Mouse (Mus musculus) Patski (cell line): Measurements from ENCODE around the gene 1810010D01Rik. TPM values are rescaled to one million over a fixed set of nuclear protein-coding genes. Genes with fewer than 3 reads are reported as not detected.

Experiments
- ATAC-seq: fragments of 100-300 bp; one replicate; pipeline ENCODE4 v1.8.0; 2021
- CTCF ChIA-PET: fragments of 350-600 bp; sonication (Branson Sonifier 250); formaldehyde crosslinking; loops from one replicate; lab custom pipeline; 2022; ENCODE audit warnings: inconsistent platforms; lab: Charles Lee
- POLR2A ChIA-PET: fragments of 350-600 bp; sonication (Branson Sonifier 250); formaldehyde crosslinking; loops from one replicate; lab custom pipeline; 2022; ENCODE audit warnings: antibody characterized with exemption, inconsistent platforms; lab: Charles Lee
- DNase-seq: peaks from one replicate; pipeline ENCODE4 v3.0.0-alpha.2; 2011; ENCODE audit warnings: low read depth, low spot score
- H3K27me3 ChIP-seq: fragments of 371-371 bp; one replicate; pipeline ENCODE4 v1.5.1; 2021
- CTCF ChIP-seq: fragments of 100-300 bp; IDR thresholded peaks from one replicate; pipeline ENCODE4 v1.5.1; 2021
- in situ Hi-C: fragments of 300-500 bp; cut with MboI; formaldehyde crosslinking; loops from 3 replicates; pipeline ENCODE4 v1.11.1; 2018; ENCODE audit warnings: low pct_unique_long_range_greater_than_20kb, mixed read lengths
- polyA plus RNA-seq: library from polyadenylated mRNA; unstranded; gene quantifications from one replicate; pipeline ENCODE4 v1.2.3, GENCODE M21; 2021

1810010D01Rik gene
- not detected for polyA plus RNA-seq

DNA sequence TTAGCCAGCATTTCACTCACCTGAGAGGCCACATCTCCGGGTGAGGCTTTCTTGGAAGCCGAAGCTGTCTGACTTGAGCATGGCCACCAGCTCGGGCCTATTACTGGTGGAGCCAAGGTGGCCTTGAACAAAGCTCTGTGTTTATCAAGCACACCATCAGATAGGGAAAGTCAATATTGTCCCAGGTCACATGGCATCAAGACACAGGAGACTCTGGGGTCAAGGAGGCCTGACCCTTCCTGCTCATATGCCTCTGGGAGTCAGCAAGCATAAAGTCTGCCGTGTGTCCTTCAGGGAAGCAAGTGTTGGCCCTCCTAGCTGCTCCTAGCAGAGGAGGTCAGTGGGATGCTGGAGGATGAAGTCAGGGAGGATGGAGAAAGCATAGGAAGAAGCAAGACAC, at the start of gene 1810010D01Rik:
Gene 1810010D01Rik, minus strand, starts transcription at position 114 of the 400 bp plus-strand sequence.
- CTCF ChIA-PET = no interaction called here
- no peak for ATAC-seq
- TF ChIP-seq CTCF = no peak

GRCm38 (mm10) chr7:145256092-145256491, 48.2 kb upstream of the 1810010D01Rik start:
- in situ Hi-C loops = no loop called here
- TF ChIP-seq CTCF = no peak
- ATAC-seq (no peak), DNase-seq (no peak)
- POLR2A ChIA-PET = no interaction called here
- no peaks in the 10 kb centered on the region for H3K27me3 ChIP-seq
- CTCF ChIA-PET = interaction anchor here (1.6 kb wide), 1 partner anchor 125 kb away, joined by 3 read pairs; no protein-coding TSS in a partner anchor

More for the DNA sequence above, at the start of gene 1810010D01Rik:
- POLR2A ChIA-PET = no interaction called here
- no peak for DNase-seq
- in situ Hi-C loops = no loop called here
- H3K27me3 ChIP-seq = no peaks in the 10 kb centered on the region

- in situ Hi-C loops = no loop called here
These were observed 46.2 kb upstream of the 1810010D01Rik start for GRCm38 (mm10) chr7:145253986-145254630.

DNA sequence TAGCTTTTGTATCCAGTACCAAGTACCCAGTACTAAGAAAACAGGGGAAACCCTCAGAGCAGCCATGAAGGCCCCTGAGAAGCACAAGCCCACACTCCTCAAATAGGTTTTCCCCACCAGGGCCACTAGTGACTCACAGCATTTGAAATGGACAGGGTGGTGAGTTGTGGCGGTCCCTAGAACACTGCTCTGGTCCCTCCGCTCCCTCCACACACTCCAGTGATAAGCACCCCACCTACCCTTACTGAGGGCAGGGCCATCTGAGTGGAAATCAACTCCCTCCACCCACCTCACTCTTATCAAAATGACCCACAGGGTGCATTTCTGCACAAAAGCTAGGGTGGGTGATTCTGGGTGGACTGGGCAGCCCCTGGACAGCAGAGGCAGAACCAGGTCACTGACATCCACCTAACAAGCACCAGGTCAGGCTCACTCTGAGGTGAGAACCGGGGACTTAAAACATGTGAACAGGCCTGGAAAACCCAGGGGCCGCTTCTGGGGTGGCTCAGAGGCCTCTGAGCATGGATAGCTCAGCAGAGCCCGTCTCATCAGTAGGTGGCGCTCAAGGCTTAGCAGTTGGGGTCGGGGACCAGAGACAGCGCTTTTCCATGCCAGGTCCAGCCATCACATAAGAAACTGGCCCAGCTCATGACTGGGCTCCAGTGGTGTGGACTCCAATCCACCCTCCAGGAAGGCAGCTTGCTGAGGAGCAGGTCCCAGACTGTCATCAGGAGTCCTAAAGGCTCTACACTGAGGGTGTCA, 45.0 kb upstream of the 1810010D01Rik start:
- H3K27me3 ChIP-seq = no peaks in the 10 kb centered on the region
- in situ Hi-C loops = no loop called here
- POLR2A ChIA-PET = interaction anchor here (1.0 kb wide), 1 partner anchor 318 kb away, joined by 4 read pairs; no protein-coding TSS in a partner anchor

More at GRCm38 (mm10) chr7:145253986-145254630, 46.2 kb upstream of the 1810010D01Rik start:
- POLR2A ChIA-PET = no interaction called here
- TF ChIP-seq CTCF = no peak
- H3K27me3 ChIP-seq = no peaks in the 10 kb centered on the region
- ATAC-seq (no peak), DNase-seq (no peak)
- CTCF ChIA-PET = interaction anchor here (1.7 to 2.8 kb wide), 5 partner anchors 24 to 322 kb away, joined by 4 to 14 read pairs (median 7); partner anchors contain the start of gene Tpcn2

DNA sequence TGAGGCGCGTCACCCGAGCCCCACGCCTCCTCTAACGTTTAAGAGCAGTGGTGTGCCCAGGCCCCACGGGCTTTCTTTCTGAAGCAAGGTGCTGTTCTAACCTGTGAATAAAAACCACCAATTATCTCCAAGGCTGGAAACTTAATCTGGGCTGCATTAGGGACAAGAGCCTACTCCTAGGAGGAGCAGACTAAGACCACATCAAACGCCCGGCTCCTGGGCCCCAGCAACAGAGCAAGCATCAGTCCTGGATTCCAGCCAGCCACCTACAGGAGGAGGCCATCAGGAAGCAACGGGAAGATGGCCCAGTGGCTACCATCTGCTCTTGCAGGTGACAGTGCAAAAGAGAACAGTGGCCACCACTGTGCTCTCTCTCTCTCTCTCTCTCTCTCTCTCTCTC, 42.3 kb upstream of the 1810010D01Rik start:
- DNase-seq (no peak), ATAC-seq (no peak)
- no peaks in the 10 kb centered on the region for H3K27me3 ChIP-seq
- ChIA-PET POLR2A (no interaction called here), CTCF (no interaction called here)
- in situ Hi-C loops = no loop called here
- no peak for TF ChIP-seq CTCF

More for the DNA sequence above, 45.0 kb upstream of the 1810010D01Rik start:
- CTCF ChIA-PET = interaction anchor here (1.1 to 2.8 kb wide), 9 partner anchors 8 to 315 kb away, joined by 3 to 14 read pairs (median 4); partner anchors contain the start of gene Tpcn2
- no peak for TF ChIP-seq CTCF
- DNase-seq (no peak), ATAC-seq (peak; percentile 59)

DNA sequence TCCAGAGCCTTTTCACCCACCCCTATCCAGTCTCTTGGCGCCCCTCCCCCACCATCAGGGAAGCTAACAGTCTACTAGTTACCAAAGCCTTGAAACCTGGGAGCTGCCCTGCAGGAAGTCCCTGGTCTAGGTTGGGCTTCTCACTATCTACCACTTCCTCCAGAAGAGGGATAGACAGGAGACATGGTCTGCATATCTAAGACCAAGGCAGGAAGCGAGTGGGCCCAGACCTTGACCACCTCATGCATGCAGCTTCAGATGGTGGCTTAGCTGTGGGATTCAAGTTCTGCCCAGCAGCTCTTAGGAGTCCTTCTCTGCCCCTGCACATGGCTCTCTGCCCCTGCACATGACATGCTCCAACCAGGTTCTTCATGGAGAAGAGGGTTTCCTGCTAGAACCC, 41.0 kb upstream of the 1810010D01Rik start:
- in situ Hi-C loops = loop anchor here (10.0 kb wide), 1 partner anchor 454 kb away; no protein-coding TSS in a partner anchor
- DNase-seq (no peak), ATAC-seq (no peak)
- H3K27me3 ChIP-seq = no peaks in the 10 kb centered on the region
- POLR2A ChIA-PET = no interaction called here
- no peak for TF ChIP-seq CTCF
- CTCF ChIA-PET = no interaction called here

GRCm38 (mm10) chr7:145242851-145243712, 35.2 kb upstream of the 1810010D01Rik start:
- CTCF ChIA-PET = interaction anchor here (0.8 to 2.9 kb wide), 8 partner anchors 9 to 313 kb away, joined by 3 to 24 read pairs (median 4); no protein-coding TSS in a partner anchor
- TF ChIP-seq CTCF = peak; percentile 98
- ATAC-seq (peak; percentile 17), DNase-seq (no peak)
- in situ Hi-C loops = loop anchor here (5.0 to 10.0 kb wide), 3 partner anchors 131 to 448 kb away; partner anchors contain the start of gene Ccnd1
- H3K27me3 ChIP-seq = no peaks in the 10 kb centered on the region
- POLR2A ChIA-PET = interaction anchor here (0.5 to 1.8 kb wide), 5 partner anchors 79 to 315 kb away, joined by 3 to 11 read pairs (median 5); no protein-coding TSS in a partner anchor

- peak; percentile 80 for DNase-seq
- no peaks in the 10 kb centered on the region for H3K27me3 ChIP-seq
- CTCF ChIA-PET = interaction anchor here (0.8 to 2.9 kb wide), 5 partner anchors 9 to 312 kb away, joined by 3 to 24 read pairs (median 4); no protein-coding TSS in a partner anchor
- peak; percentile 58 for ATAC-seq
- in situ Hi-C loops = loop anchor here (5.0 to 10.0 kb wide), 3 partner anchors 130 to 447 kb away; partner anchors contain the start of gene Ccnd1
- TF ChIP-seq CTCF = no peak
- POLR2A ChIA-PET = interaction anchor here (0.6 to 1.8 kb wide), 6 partner anchors 11 to 314 kb away, joined by 3 to 11 read pairs (median 4); no protein-coding TSS in a partner anchor
These were observed 34.1 kb upstream of the 1810010D01Rik start for GRCm38 (mm10) chr7:145242028-145242427.

DNA sequence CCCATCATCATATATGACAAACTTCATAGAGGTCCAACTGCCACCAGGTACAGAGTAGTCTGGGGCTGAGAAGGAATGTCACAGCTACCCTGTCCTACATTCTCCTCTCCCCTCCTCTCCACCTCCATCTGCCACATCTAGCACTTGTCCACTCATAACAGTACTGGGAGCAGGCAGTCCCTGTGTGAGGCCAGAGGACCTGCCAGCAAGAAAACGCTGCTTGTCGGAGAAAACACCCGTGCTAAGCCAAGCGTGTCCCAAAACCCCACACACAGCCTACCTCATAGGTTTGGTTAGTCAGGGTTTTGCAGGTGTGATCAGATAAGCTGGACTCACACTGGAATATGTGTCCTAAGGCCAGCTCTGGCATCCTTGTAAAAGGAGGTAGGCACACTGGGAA, 33.0 kb upstream of the 1810010D01Rik start:
- TF ChIP-seq CTCF = no peak
- POLR2A ChIA-PET = interaction anchor here (0.5 to 0.9 kb wide), 2 partner anchors 43 to 305 kb away, joined by 3 read pairs; partner anchors contain the start of gene Tpcn2
- in situ Hi-C loops = loop anchor here (5.0 to 10.0 kb wide), 3 partner anchors 129 to 446 kb away; partner anchors contain the start of gene Ccnd1
- ATAC-seq (no peak), DNase-seq (no peak)
- no peaks in the 10 kb centered on the region for H3K27me3 ChIP-seq
- CTCF ChIA-PET = no interaction called here
